Mouse (Mus musculus): Measurements from ENCODE around the gene Sirpa. TPM values are rescaled to one million over a fixed set of nuclear protein-coding genes. Genes with fewer than 3 reads are reported as not detected.

The Sirpa gene
- total and polyA plus RNA-seq, 3 experiments = not detected

DNA sequence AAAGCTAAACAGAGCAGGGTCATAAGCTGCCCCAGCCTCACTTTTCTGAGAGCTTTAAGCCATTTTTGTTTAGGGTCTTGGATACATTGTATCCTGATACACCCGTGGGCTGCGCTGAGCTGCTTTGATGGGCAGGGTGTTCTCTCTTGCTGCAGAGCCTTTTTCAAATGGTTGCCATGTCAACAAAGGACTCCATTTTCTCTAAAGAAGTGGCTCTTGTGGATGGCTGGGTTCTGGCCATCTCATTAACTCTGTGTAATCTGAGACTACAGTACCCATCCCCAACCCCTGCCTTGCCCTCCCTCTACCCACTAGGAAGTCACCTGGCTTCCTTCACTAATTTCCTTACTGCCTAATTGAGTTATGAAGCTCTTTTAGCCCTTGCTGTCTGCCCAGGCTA, 85.0 kb downstream of the Sirpa start:
- no peak for DNase-seq (ENCODE audit: low read depth, low spot score)
- Histone ChIP-seq H3K9ac (ENCODE audit: control insufficient read depth, low read depth, low read length, poor library complexity, severe bottlenecking) (no peak overlapping the region), H3K27ac (ENCODE audit: control insufficient read depth, low read depth, low read length) (no peak overlapping the region), H3K27me3 (ENCODE audit: control insufficient read depth in 1 of 2, insufficient read depth in 2 of 2, low read length in 2 of 2) (peaks cover 8 to 19% of the 10 kb centered on the region in 2 experiments), H3K4me3 (ENCODE audit: control insufficient read depth in 1 of 2, insufficient read depth in 1 of 2, low read depth in 2 of 2, low read length in 2 of 2) (no peak overlapping the region), H3K4me1 (ENCODE audit: control insufficient read depth in 1 of 2, insufficient read depth in 2 of 2, low read length in 2 of 2) (no peaks in the 10 kb centered on the region), H3K79me2 (ENCODE audit: control insufficient read depth, insufficient read depth, low read length, poor library complexity) (no peaks in the 10 kb centered on the region), H3K36me3 (ENCODE audit: control insufficient read depth in 1 of 2, insufficient read depth in 2 of 2, low read length in 2 of 2) (no peaks in the 10 kb centered on the region), H3K9me3 (replicated peaks; ENCODE audit: insufficient read depth, low read length) (no peaks in the 10 kb centered on the region)
- TF ChIP-seq NELFE (IDR thresholded peaks at IDR 0.05; ENCODE audit: low read depth, low read length) (no peak), BHLHE40 (IDR thresholded peaks at IDR 0.05; ENCODE audit: borderline replicate concordance, low read depth, low read length) (no peak), ELF1 (IDR thresholded peaks at IDR 0.05; ENCODE audit: low read depth, low read length) (no peak), MAZ (IDR thresholded peaks at IDR 0.05; ENCODE audit: low read depth, low read length) (no peak), CHD2 (IDR thresholded peaks at IDR 0.05; ENCODE audit: low read length) (no peak), GATA1 (IDR thresholded peaks at IDR 0.05; ENCODE audit: low read depth, low read length) (no peak), NRF1 (IDR thresholded peaks at IDR 0.05; ENCODE audit: insufficient read depth, low read depth, low read length, poor library complexity, severe bottlenecking) (no peak)

- H3K36me3 ChIP-seq (ENCODE audit: control insufficient read depth in 1 of 2, insufficient read depth in 2 of 2, low read length in 2 of 2) = no peaks in the 10 kb centered on the region
- no peaks in the 10 kb centered on the region for H3K4me1 ChIP-seq (ENCODE audit: control insufficient read depth in 1 of 2, insufficient read depth in 2 of 2, low read length in 2 of 2)
- no peak overlapping the region for H3K9ac ChIP-seq (ENCODE audit: control insufficient read depth, low read depth, low read length, poor library complexity, severe bottlenecking)
- H3K79me2 ChIP-seq (ENCODE audit: control insufficient read depth, insufficient read depth, low read length, poor library complexity) = no peaks in the 10 kb centered on the region
- H3K4me3 ChIP-seq (ENCODE audit: control insufficient read depth in 1 of 2, insufficient read depth in 1 of 2, low read depth in 2 of 2, low read length in 2 of 2) = no peak overlapping the region
- H3K27me3 ChIP-seq (ENCODE audit: control insufficient read depth in 1 of 2, insufficient read depth in 2 of 2, low read length in 2 of 2) = peaks cover 8 to 23% of the 10 kb centered on the region in 2 experiments
- DNase-seq (ENCODE audit: low read depth, low spot score) = no peak
- no peaks in the 10 kb centered on the region for H3K9me3 ChIP-seq (replicated peaks; ENCODE audit: insufficient read depth, low read length)
- no peak for TF ChIP-seq ELF1 (IDR thresholded peaks at IDR 0.05; ENCODE audit: low read depth, low read length)
- no peak for TF ChIP-seq MYC (IDR thresholded peaks at IDR 0.05; ENCODE audit: low read depth, low read length)
- no peak for TF ChIP-seq CHD1 (IDR thresholded peaks at IDR 0.05; ENCODE audit: low read depth, low read length)
- TF ChIP-seq USF1 (IDR thresholded peaks at IDR 0.05; ENCODE audit: low read depth, low read length) = no peak
- no peak for TF ChIP-seq UBTF (IDR thresholded peaks at IDR 0.05; ENCODE audit: borderline replicate concordance, insufficient read depth, low read depth, low read length)
- no peak for TF ChIP-seq RAD21 (IDR thresholded peaks at IDR 0.05; ENCODE audit: low read depth, low read length)
- no peak for TF ChIP-seq ETS1 (IDR thresholded peaks at IDR 0.05; ENCODE audit: low read depth, low read length)
- no peak for TF ChIP-seq TBP (IDR thresholded peaks at IDR 0.05; ENCODE audit: low read depth, low read length)
- TF ChIP-seq MAFK (IDR thresholded peaks at IDR 0.05; ENCODE audit: borderline replicate concordance, low read depth, low read length) = no peak
- no peak overlapping the region for H3K27ac ChIP-seq (ENCODE audit: control insufficient read depth, low read depth, low read length)
These were observed 86.4 kb downstream of the Sirpa start for GRCm38 (mm10) chr2:129679066-129679465.

GRCm38 (mm10) chr2:129680236-129680635, 87.6 kb downstream of the Sirpa start:
- Histone ChIP-seq H3K9ac (ENCODE audit: control insufficient read depth, low read depth, low read length, poor library complexity, severe bottlenecking) (no peak overlapping the region), H3K27ac (ENCODE audit: control insufficient read depth, low read depth, low read length) (no peak overlapping the region), H3K4me3 (ENCODE audit: control insufficient read depth in 1 of 2, insufficient read depth in 1 of 2, low read depth in 2 of 2, low read length in 2 of 2) (no peak overlapping the region), H3K27me3 (ENCODE audit: control insufficient read depth in 1 of 2, insufficient read depth in 2 of 2, low read length in 2 of 2) (peaks cover 8 to 26% of the 10 kb centered on the region in 2 experiments), H3K36me3 (ENCODE audit: control insufficient read depth in 1 of 2, insufficient read depth in 2 of 2, low read length in 2 of 2) (no peaks in the 10 kb centered on the region), H3K79me2 (ENCODE audit: control insufficient read depth, insufficient read depth, low read length, poor library complexity) (no peaks in the 10 kb centered on the region), H3K4me1 (ENCODE audit: control insufficient read depth in 1 of 2, insufficient read depth in 2 of 2, low read length in 2 of 2) (no peaks in the 10 kb centered on the region), H3K9me3 (replicated peaks; ENCODE audit: insufficient read depth, low read length) (no peaks in the 10 kb centered on the region)
- no peak for TF ChIP-seq HCFC1 (IDR thresholded peaks at IDR 0.05; ENCODE audit: low read depth, low read length)
- no peak for TF ChIP-seq USF2 (IDR thresholded peaks at IDR 0.05; ENCODE audit: borderline replicate concordance in 1 of 2, insufficient read depth in 1 of 2, low read depth in 1 of 2, low read length in 2 of 2)
- no peak for TF ChIP-seq TCF12 (IDR thresholded peaks at IDR 0.05; ENCODE audit: low read depth, low read length)
- no peak for TF ChIP-seq POLR2A (IDR thresholded peaks at IDR 0.05; ENCODE audit: control insufficient read depth in 1 of 2, insufficient read depth in 1 of 2, low read depth in 1 of 2, low read length in 2 of 2, poor library complexity in 1 of 2)
- no peak for TF ChIP-seq MAZ (IDR thresholded peaks at IDR 0.05; ENCODE audit: low read depth, low read length)
- TF ChIP-seq SIN3A (IDR thresholded peaks at IDR 0.05; ENCODE audit: low read length) = no peak
- no peak for TF ChIP-seq MAFK (IDR thresholded peaks at IDR 0.05; ENCODE audit: borderline replicate concordance, low read depth, low read length)
- no peak for TF ChIP-seq CHD2 (IDR thresholded peaks at IDR 0.05; ENCODE audit: low read length)
- no peak for TF ChIP-seq TAL1 (IDR thresholded peaks at IDR 0.05; ENCODE audit: low read length)
- no peak for TF ChIP-seq KAT2A (conservative IDR thresholded peaks at IDR 0.05; ENCODE audit: low read depth, low read length)
- no peak for TF ChIP-seq JUND (IDR thresholded peaks at IDR 0.05; ENCODE audit: low read depth, low read length)
- no peak for TF ChIP-seq ELF1 (IDR thresholded peaks at IDR 0.05; ENCODE audit: low read depth, low read length)
- no peak for DNase-seq (ENCODE audit: low read depth, low spot score)
